Mouse (Mus musculus): ENCODE measurements around the gene Arhgap25. TPM values are rescaled to one million over a fixed set of nuclear protein-coding genes. Genes with fewer than 3 reads are reported as not detected.
"Not testable (repeated sequence)": the region's sequence is repeated elsewhere in the genome, so short reads cannot be mapped to it uniquely, and the experiment has no call there.

Arhgap25 gene
- polyA plus RNA-seq, 2 experiments = 1.5 to 2.3 TPM

GRCm38 (mm10) chr6:87475223-87475622 lies 57.8 kb downstream of the Arhgap25 start:
- 69% methylated on average over 5 of the region's 5 CpGs for WGBS (ENCODE audit: insufficient replicate concordance)
- Histone ChIP-seq H3K4me1 (replicated peaks; ENCODE audit: control insufficient read depth in 2 of 2, insufficient read depth in 2 of 2, low read length in 1 of 2) (no peaks in the 10 kb centered on the region), H3K9me3 (ENCODE audit: control insufficient read depth, low read length) (no peaks in the 10 kb centered on the region), H3K4me3 (ENCODE audit: insufficient read depth in 1 of 2, low read depth in 2 of 2, low read length in 2 of 2) (no peak overlapping the region), H3K27ac (no peak overlapping the region), H3K9ac (replicated peaks) (no peak overlapping the region), H3K36me3 (replicated peaks; ENCODE audit: control insufficient read depth, insufficient read depth, low read depth) (no peaks in the 10 kb centered on the region), H3K27me3 (ENCODE audit: control insufficient read depth, insufficient read depth, low read length) (no peaks in the 10 kb centered on the region), H3K4me2 (ENCODE audit: low read depth) (no peak overlapping the region)
- no peak for ATAC-seq (ENCODE audit: insufficient read depth)
- DNase-seq (ENCODE audit: low read depth in 3 of 3, low spot score in 3 of 3) = no peak
- no peak for TF ChIP-seq EP300 (IDR thresholded peaks at IDR 0.05; ENCODE audit: low read depth)
- no peak for TF ChIP-seq CTCF (IDR thresholded peaks at IDR 0.05; ENCODE audit: low read depth)

GRCm38 (mm10) chr6:87470098-87470497 lies 63.0 kb downstream of the Arhgap25 start:
- 84% methylated on average over 12 of the region's 12 CpGs for WGBS (ENCODE audit: insufficient replicate concordance)
- not testable (repeated sequence) for H3K9ac ChIP-seq (replicated peaks); H3K4me1 ChIP-seq (replicated peaks; ENCODE audit: control insufficient read depth in 2 of 2, insufficient read depth in 2 of 2, low read length in 1 of 2); H3K27me3 ChIP-seq (ENCODE audit: control insufficient read depth, insufficient read depth, low read length); H3K36me3 ChIP-seq (replicated peaks; ENCODE audit: control insufficient read depth, insufficient read depth, low read depth); H3K27ac ChIP-seq; H3K4me2 ChIP-seq (ENCODE audit: low read depth); H3K9me3 ChIP-seq (ENCODE audit: control insufficient read depth, low read length); DNase-seq (ENCODE audit: low read depth in 3 of 3, low spot score in 3 of 3); ATAC-seq (ENCODE audit: insufficient read depth); H3K4me3 ChIP-seq (ENCODE audit: insufficient read depth in 1 of 2, low read depth in 2 of 2, low read length in 2 of 2)

GRCm38 (mm10) chr6:87468372-87468771 lies 64.7 kb downstream of the Arhgap25 start:
- no peak for ATAC-seq (ENCODE audit: insufficient read depth)
- TF ChIP-seq EP300 (IDR thresholded peaks at IDR 0.05; ENCODE audit: low read depth) = no peak
- no peak for TF ChIP-seq CTCF (IDR thresholded peaks at IDR 0.05; ENCODE audit: low read depth)
- H3K27me3 ChIP-seq (ENCODE audit: control insufficient read depth, insufficient read depth, low read length) = no peaks in the 10 kb centered on the region
- no peak overlapping the region for H3K4me2 ChIP-seq (ENCODE audit: low read depth)
- 70% methylated on average over 10 of the region's 10 CpGs for WGBS (ENCODE audit: insufficient replicate concordance)
- no peak overlapping the region for H3K9ac ChIP-seq (replicated peaks)
- no peak overlapping the region for H3K27ac ChIP-seq
- H3K4me3 ChIP-seq (ENCODE audit: insufficient read depth in 1 of 2, low read depth in 2 of 2, low read length in 2 of 2) = no peak overlapping the region
- no peaks in the 10 kb centered on the region for H3K4me1 ChIP-seq (replicated peaks; ENCODE audit: control insufficient read depth in 2 of 2, insufficient read depth in 2 of 2, low read length in 1 of 2)
- DNase-seq (ENCODE audit: low read depth in 3 of 3, low spot score in 3 of 3) = no peak
- no peaks in the 10 kb centered on the region for H3K36me3 ChIP-seq (replicated peaks; ENCODE audit: control insufficient read depth, insufficient read depth, low read depth)
- H3K9me3 ChIP-seq (ENCODE audit: control insufficient read depth, low read length) = no peaks in the 10 kb centered on the region

- H3K9me3 ChIP-seq (ENCODE audit: control insufficient read depth, low read length) = no peaks in the 10 kb centered on the region
Measured at GRCm38 (mm10) chr6:87467373-87467772, 65.7 kb downstream of the Arhgap25 start.

GRCm38 (mm10) chr6:87466221-87466620 lies 66.8 kb downstream of the Arhgap25 start:
- TF ChIP-seq EP300 (IDR thresholded peaks at IDR 0.05; ENCODE audit: low read depth) = no peak
- peak; percentile 98 for TF ChIP-seq CTCF (IDR thresholded peaks at IDR 0.05; ENCODE audit: low read depth)
- H3K4me1 ChIP-seq (replicated peaks; ENCODE audit: control insufficient read depth in 2 of 2, insufficient read depth in 2 of 2, low read length in 1 of 2) = no peaks in the 10 kb centered on the region
- no peak overlapping the region for H3K9ac ChIP-seq (replicated peaks)
- no peaks in the 10 kb centered on the region for H3K27me3 ChIP-seq (ENCODE audit: control insufficient read depth, insufficient read depth, low read length)
- no peak for ATAC-seq (ENCODE audit: insufficient read depth)
- 21% methylated on average over 12 of the region's 12 CpGs for WGBS (ENCODE audit: insufficient replicate concordance)
- H3K9me3 ChIP-seq (ENCODE audit: control insufficient read depth, low read length) = no peaks in the 10 kb centered on the region
- no peak overlapping the region for H3K4me2 ChIP-seq (ENCODE audit: low read depth)
- peak; percentile 37 to 50 (median 37) for DNase-seq (ENCODE audit: low read depth in 3 of 3, low spot score in 3 of 3)
- no peaks in the 10 kb centered on the region for H3K36me3 ChIP-seq (replicated peaks; ENCODE audit: control insufficient read depth, insufficient read depth, low read depth)
- H3K27ac ChIP-seq = no peak overlapping the region
- H3K4me3 ChIP-seq (ENCODE audit: insufficient read depth in 1 of 2, low read depth in 2 of 2, low read length in 2 of 2) = no peak overlapping the region

More at GRCm38 (mm10) chr6:87467373-87467772, 65.7 kb downstream of the Arhgap25 start:
- no peak for TF ChIP-seq EP300 (IDR thresholded peaks at IDR 0.05; ENCODE audit: low read depth)
- TF ChIP-seq CTCF (IDR thresholded peaks at IDR 0.05; ENCODE audit: low read depth) = no peak
- no peaks in the 10 kb centered on the region for H3K4me1 ChIP-seq (replicated peaks; ENCODE audit: control insufficient read depth in 2 of 2, insufficient read depth in 2 of 2, low read length in 1 of 2)
- WGBS (ENCODE audit: insufficient replicate concordance) = 84% methylated on average over 1 of the region's 1 CpGs
- no peak overlapping the region for H3K4me2 ChIP-seq (ENCODE audit: low read depth)
- no peak overlapping the region for H3K4me3 ChIP-seq (ENCODE audit: insufficient read depth in 1 of 2, low read depth in 2 of 2, low read length in 2 of 2)
- ATAC-seq (ENCODE audit: insufficient read depth) (no peak), DNase-seq (ENCODE audit: low read depth in 3 of 3, low spot score in 3 of 3) (no peak)
- no peaks in the 10 kb centered on the region for H3K27me3 ChIP-seq (ENCODE audit: control insufficient read depth, insufficient read depth, low read length)
- no peak overlapping the region for H3K27ac ChIP-seq
- no peak overlapping the region for H3K9ac ChIP-seq (replicated peaks)
- H3K36me3 ChIP-seq (replicated peaks; ENCODE audit: control insufficient read depth, insufficient read depth, low read depth) = no peaks in the 10 kb centered on the region
